Comparison of ENCODE assay signal across 9 mouse cellular contexts in the genomic region with DNA sequence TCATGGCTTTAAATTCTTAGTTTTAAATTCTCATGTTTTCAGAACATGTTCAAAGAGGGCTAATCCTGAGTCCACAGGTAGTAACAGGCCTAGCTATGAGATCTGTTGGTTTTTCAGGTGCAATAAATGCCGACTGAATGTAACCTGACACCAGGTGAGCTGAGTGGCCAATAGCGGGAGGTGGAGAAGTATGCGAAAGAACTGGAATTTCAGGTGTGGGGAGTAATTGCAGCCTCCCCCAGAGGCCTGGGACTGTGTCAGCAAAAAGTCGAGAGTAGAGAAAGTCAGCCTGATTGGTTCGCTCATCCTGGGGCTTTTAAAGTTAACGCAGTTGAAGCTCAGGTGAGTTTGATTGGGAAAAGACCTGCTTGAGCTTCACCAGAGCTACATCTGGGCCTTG. TPM values are rescaled to one million over a fixed set of nuclear protein-coding genes. Genes with fewer than 3 reads are reported as not detected.
A peak's percentile ranks its signal among the peaks of the same experiment; 100 is the strongest.
DNase-seq lines count a peak whose midpoint lies in the region; ATAC-seq and TF ChIP-seq lines count a peak whose summit lies in the region.
"Had no signal": no experiment of that assay in that cellular context is flagged by ENCODE, and none has a peak within 500 bp of the region (broad histone marks: within the 10 kb centered on the region; RNA-seq: fewer than 3 reads in every experiment).

No protein-coding gene starts in this region.

- H3K4me1 ChIP-seq in intestine, embryonic 15.5 days (replicated peaks) = 0 out of 2 replicates have a peak, but pooled peaks cover 14% of the 10 kb centered on the region
- H3K4me1 ChIP-seq in stomach, embryonic 15.5 days = peaks cover 5% of the 10 kb centered on the region; the same call in 1 of the 2 replicates

- no peak overlapping the region for H3K4me3 ChIP-seq in intestine, embryonic 15.5 days (replicated peaks)
- H3K4me3 ChIP-seq in stomach, embryonic 15.5 days (replicated peaks) = no peak overlapping the region
- no peak overlapping the region for H3K4me3 ChIP-seq in layer of hippocampus, adult 2 months

- WGBS in intestine, embryonic 15.5 days = 41% methylated on average over 6 of the region's 6 CpGs
- 44% methylated on average over 6 of the region's 6 CpGs for WGBS in stomach, embryonic 15.5 days

- H3K4me2 ChIP-seq in intestine, embryonic 15.5 days (replicated peaks) = peak overlapping the region; percentile 33; the same call in 1 of the 2 replicates
- peak overlapping the region; percentile 32; the same call in 1 of the 2 replicates for H3K4me2 ChIP-seq in stomach, embryonic 15.5 days

- no peak overlapping the region for H3K27ac ChIP-seq in intestine, embryonic 15.5 days
- H3K27ac ChIP-seq in stomach, embryonic 15.5 days = peak overlapping the region; percentile 71; the same call in 1 of the 2 replicates
- no peak overlapping the region for H3K27ac ChIP-seq in layer of hippocampus, adult 2 months

- no peaks in the 10 kb centered on the region for H3K27me3 ChIP-seq in intestine, embryonic 15.5 days (replicated peaks)
- H3K27me3 ChIP-seq in stomach, embryonic 15.5 days (replicated peaks) = no peaks in the 10 kb centered on the region

- peak; percentile 98 for ATAC-seq in intestine, embryonic 15.5 days
- peak; percentile 95 for ATAC-seq in stomach, embryonic 15.5 days (ENCODE audit: insufficient read depth, low FRiP score, low read depth)

- DNase-seq in testis, postnatal 14 days (ENCODE audit: low spot score) = peak; percentile 15
- DNase-seq in testis, postnatal 10 days (ENCODE audit: low spot score) = no peak
- peak; percentile 48 to 76 for DNase-seq in kidney, postnatal 36 days
- no peak for DNase-seq in layer of hippocampus, postnatal 36 days
- DNase-seq in layer of hippocampus, adult 2 months (ENCODE audit: low spot score in 2 of 2) = no peak
- no peak for DNase-seq in cerebellum, postnatal 25 days
- DNase-seq: cerebellum, postnatal 14 days had no signal

- H3K9ac ChIP-seq in intestine, embryonic 15.5 days = no peak overlapping the region
- H3K9ac ChIP-seq in stomach, embryonic 15.5 days = no peak overlapping the region

- TF ChIP-seq CTCF in layer of hippocampus, adult 2 months (conservative IDR thresholded peaks at IDR 0.05) = no peak

- H3K9me3 ChIP-seq in intestine, embryonic 15.5 days = no peaks in the 10 kb centered on the region
- no peaks in the 10 kb centered on the region for H3K9me3 ChIP-seq in stomach, embryonic 15.5 days

- H3K36me3 ChIP-seq in intestine, embryonic 15.5 days = no peaks in the 10 kb centered on the region
- no peaks in the 10 kb centered on the region for H3K36me3 ChIP-seq in stomach, embryonic 15.5 days

RNA-seq across cellular contexts. Expression of gene Wbp4, which starts 46.4 kb away (rescaled TPM):
- polyA plus RNA-seq in intestine, embryonic 15.5 days (2015; fragmentation: Nextera tagmentation; extraction: Ambion mirVana) = 30.9 and 33.8 TPM in 2 replicates
- polyA plus RNA-seq in stomach, embryonic 15.5 days (2015; fragmentation: Nextera tagmentation; extraction: Ambion mirVana) = 41.0 and 41.5 TPM in 2 replicates
- 10 to 100 TPM; 55.4 to 56.7 TPM for total RNA-seq in layer of hippocampus, postnatal 36 days (2021)
- total RNA-seq in layer of hippocampus, adult 2 months (2021) = 10 to 100 TPM; 50.4 to 52.8 TPM

RNA-seq across cellular contexts. Expression of gene Elf1, which starts 46.7 kb away (rescaled TPM):
- 26.1 and 27.0 TPM in 2 replicates for polyA plus RNA-seq in intestine, embryonic 15.5 days (2015; fragmentation: Nextera tagmentation; extraction: Ambion mirVana)
- polyA plus RNA-seq in stomach, embryonic 15.5 days (2015; fragmentation: Nextera tagmentation; extraction: Ambion mirVana) = 25.1 and 26.1 TPM in 2 replicates
- total RNA-seq in layer of hippocampus, postnatal 36 days (2021) = 1 to 10 TPM; 5.0 to 5.2 TPM
- total RNA-seq in layer of hippocampus, adult 2 months (2021) = 1 to 10 TPM; 4.6 to 4.8 TPM

RNA-seq across cellular contexts. Expression of gene Sugt1, which starts 59.8 kb away (rescaled TPM):
- 105 and 113 TPM in 2 replicates for polyA plus RNA-seq in intestine, embryonic 15.5 days (2015; fragmentation: Nextera tagmentation; extraction: Ambion mirVana)
- 105 and 111 TPM in 2 replicates for polyA plus RNA-seq in stomach, embryonic 15.5 days (2015; fragmentation: Nextera tagmentation; extraction: Ambion mirVana)
- 10 to 100 TPM; 81.6 to 96.0 TPM for total RNA-seq in layer of hippocampus, postnatal 36 days (2021)
- 10 to 100 TPM; 89.7 to 92.1 TPM for total RNA-seq in layer of hippocampus, adult 2 months (2021)

Comparison
In these comparisons a context has a peak if more than half of its experiments do, and no peak if none do; other contexts are left out.
1. DNase-seq: peak in testis, postnatal 14 days (single experiment) and kidney, postnatal 36 days (2 of 2); none in testis, postnatal 10 days (single experiment), layer of hippocampus, postnatal 36 days (0 of 2), layer of hippocampus, adult 2 months (0 of 2) and cerebellum, postnatal 25 days (0 of 2).